Mouse (Mus musculus) embryonic fibroblast, embryonic 13.5 days (primary cell): Measurements from ENCODE around the gene Zfp422.

Experiments used
- CTCF ChIP-seq: IDR thresholded peaks from 2 replicates; pipeline ENCODE4 v1.5.1; 2011; ENCODE audit warnings: mild to moderate bottlenecking, control low read depth, low read length, moderate library complexity, borderline replicate concordance; ENCODE audit not compliant: insufficient read depth
- POLR2A ChIP-seq: IDR thresholded peaks from 2 replicates; pipeline ENCODE4 v1.6.1; 2011; ENCODE audit warnings: low read depth, mild to moderate bottlenecking, control low read depth, low read length, moderate library complexity

DNA sequence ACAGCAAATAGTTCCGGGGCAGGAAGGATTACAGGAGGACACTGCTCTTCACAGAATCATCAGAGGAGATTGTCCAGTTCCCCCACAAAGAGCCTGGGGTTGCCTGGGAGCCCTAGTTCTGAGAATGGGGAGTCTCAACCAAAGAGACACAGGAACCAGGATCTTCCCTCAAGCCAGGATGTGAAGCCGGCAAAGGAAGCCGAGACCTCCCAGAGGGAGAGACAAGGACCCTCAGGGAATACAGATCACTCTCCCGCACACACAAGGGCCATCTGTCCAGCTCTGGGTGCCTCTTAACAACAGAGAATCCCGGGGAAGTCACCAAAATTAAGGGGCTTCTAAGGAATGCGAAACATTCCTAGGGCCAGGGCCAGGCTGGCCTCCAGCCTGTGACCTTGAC lies 48.5 kb upstream of the Zfp422 start:
- TF ChIP-seq POLR2A (no peak), CTCF (no peak)
